Mouse (Mus musculus): ENCODE data around the gene Itpripl1.

GRCm38 (mm10) chr2:127145699-127146098 is 2.5 kb upstream of the Itpripl1 start:
- TF ChIP-seq POLR2A (IDR thresholded peaks at IDR 0.05; ENCODE audit: low read depth, low read length) (no peak), CTCF (IDR thresholded peaks at IDR 0.05; ENCODE audit: extremely low read depth, insufficient read length, insufficient replicate concordance, low read depth, low read length) (no peak)
